Mouse (Mus musculus) Muller cell, postnatal 12 days (primary cell): ENCODE measurements around the gene Gm40460.
"Not testable (repeated sequence)": the region's sequence is repeated elsewhere in the genome, so short reads cannot be mapped to it uniquely, and the experiment has no call there.

Experiments
- DNase-seq: peaks from one replicate; pipeline ENCODE4 v3.0.0-alpha.2; 2015; ENCODE audit errors: inconsistent ontology term

The Gm40460 gene

DNA sequence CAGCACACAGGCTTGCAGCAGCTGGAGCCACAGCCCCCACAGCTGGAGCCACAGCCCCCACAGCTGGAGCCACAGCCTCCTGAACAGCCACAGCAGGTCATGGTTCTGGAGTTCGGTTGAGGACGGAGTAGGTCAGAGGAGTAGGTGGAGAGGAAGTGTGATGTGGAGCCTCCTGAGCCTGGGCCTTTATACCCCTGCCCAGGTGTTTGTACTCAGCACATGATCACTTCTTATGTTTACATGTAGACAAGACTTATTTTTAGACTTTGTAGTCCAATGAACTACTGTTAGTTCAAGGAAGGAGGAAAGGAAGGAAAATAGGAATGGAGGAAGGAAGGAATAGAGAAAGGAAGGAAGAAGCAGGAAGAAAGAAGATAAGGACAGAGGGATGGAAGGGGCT lies at the start of gene Gm40460:
TSS of gene Gm40460 (minus strand) at position 101 of the 400 bp plus-strand sequence.
- DNase-seq = no peak

DNA sequence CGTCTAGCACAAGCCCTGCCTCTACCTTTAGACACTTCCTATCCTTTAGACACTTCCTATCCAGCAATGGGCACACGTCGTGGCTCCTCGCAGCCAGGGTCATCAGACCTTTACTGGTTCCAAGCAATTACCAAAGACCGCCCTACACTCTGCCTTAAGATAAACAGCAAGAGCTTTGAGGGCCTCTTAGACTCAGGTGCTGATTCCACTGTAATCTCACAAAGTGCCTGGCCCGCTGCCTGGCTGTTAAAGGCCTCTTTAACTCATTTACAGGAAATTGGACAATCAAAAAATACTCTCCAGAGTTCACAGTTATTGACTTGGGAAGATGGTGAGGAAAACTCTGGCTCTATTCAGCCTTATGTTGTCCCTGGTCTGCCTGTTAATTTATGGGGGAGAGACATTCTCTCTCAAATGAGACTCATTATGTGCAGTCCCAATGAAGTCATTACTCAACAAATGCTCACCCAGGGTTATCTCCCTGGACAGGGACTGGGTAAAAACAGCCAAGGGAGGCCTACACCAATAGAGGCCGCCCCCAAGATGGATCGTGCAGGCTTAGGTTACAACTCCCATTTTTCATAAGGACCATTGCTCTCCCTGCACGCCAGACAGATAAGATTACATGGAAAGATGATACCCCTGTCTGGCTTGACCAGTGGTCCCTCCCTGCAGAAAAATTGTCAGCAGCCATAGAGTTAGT lies 45.2 kb upstream of the Gm40460 start:
- not testable (repeated sequence) for DNase-seq

- no peak for DNase-seq
These were observed 44.4 kb upstream of the Gm40460 start for GRCm38 (mm10) chr7:142285130-142285835.

DNA sequence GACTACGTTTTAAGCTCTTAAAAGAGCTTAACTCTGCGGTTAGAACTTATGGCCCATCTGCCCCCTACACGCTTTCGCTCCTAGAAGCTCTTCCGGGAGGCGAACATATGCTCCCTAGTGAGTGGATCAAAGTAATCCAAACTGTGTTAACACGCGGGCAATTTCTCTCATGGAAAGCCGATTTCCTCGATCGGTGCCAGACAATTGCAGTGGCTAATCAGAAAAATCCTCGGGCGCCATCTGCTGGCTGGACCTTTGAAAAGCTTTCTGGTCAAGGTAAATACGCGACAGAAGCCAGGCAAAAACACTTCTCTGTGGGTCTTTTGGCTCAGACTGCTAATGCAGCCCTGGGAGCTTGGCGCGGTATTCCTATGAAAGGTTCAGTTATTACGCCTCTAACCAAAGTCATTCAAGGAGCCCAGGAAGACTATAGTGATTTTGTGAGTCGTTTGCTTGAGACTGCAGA lies 43.8 kb upstream of the Gm40460 start:
- peak; percentile 90 for DNase-seq

- DNase-seq = peak; percentile 75
These were observed 43.2 kb upstream of the Gm40460 start for GRCm38 (mm10) chr7:142284023-142284591.

- DNase-seq = not testable (repeated sequence)
These were observed 42.0 kb upstream of the Gm40460 start for GRCm38 (mm10) chr7:142282847-142283246.

GRCm38 (mm10) chr7:142279291-142279690 lies 38.4 kb upstream of the Gm40460 start:
- not testable (repeated sequence) for DNase-seq

DNA sequence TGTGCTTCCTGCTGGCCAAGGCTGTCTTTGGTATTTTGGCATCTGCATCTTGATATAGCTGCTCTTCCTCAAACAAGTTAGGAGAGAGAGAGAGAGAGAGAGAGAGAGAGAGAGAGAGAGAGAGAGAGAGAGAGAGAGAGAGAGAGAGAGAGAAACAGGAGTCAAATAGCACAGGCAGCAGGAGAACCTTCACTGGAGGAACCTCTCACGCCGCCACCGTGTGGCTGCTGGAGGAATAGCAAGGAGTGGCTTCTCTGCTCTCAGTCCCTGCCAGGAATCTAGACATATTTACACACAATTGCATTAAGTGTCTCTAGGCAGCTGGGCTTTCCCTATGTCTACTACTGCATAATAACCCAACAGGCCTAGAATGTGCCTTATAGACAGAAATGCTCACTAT lies 37.3 kb upstream of the Gm40460 start:
- peak; percentile 34 for DNase-seq

DNA sequence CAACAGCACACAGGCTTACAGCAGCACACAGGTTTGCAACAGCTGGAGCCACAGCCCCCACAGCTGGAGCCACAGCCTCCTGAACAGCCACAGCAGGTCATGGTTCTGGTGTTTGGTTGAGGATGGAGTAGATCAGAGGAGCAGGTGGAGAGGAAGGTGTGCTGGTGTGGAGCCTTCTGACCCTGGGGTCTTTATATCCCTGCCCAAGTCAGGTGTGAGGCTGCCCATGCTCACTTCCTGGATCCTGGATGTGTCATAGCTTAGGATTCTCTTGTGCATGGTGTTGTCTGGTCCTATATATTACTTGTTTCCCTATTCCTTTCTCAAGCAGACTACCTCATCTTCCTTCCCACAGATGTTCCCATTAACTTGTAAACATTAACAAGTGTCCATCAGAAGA lies 33.4 kb upstream of the Gm40460 start, which contains the start of gene Gm4559:
TSS of gene Gm4559 (minus strand) at position 101 of the 400 bp plus-strand sequence.
- not testable (repeated sequence) for DNase-seq

GRCm38 (mm10) chr7:142258254-142258653 lies 17.4 kb upstream of the Gm40460 start, which contains the start of gene Gm2431:
Gene Gm2431 (minus strand): TSS chr7:142258354.
- not testable (repeated sequence) for DNase-seq

DNA sequence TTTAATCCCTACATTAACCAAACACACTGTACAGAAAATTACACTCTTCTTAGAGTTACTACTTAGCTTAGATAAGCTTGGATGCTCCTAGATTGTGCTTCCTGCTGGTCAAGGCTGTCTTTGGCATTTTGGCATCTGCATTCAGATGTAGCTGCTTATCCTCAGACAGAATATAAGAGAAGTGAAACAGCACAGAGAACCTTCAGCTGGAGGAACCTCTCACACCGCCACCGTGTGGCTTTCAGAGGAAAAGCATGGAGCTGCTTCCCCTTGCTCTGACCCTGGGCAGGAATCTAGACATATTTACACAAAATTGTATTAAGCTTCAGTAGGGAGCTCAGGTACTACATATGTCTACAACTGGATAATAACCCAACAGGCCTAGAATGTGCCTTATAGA lies 14.6 kb upstream of the Gm40460 start:
- peak; percentile 17 for DNase-seq

GRCm38 (mm10) chr7:142249824-142250223 lies 8.9 kb upstream of the Gm40460 start:
- peak; percentile 16 for DNase-seq

DNA sequence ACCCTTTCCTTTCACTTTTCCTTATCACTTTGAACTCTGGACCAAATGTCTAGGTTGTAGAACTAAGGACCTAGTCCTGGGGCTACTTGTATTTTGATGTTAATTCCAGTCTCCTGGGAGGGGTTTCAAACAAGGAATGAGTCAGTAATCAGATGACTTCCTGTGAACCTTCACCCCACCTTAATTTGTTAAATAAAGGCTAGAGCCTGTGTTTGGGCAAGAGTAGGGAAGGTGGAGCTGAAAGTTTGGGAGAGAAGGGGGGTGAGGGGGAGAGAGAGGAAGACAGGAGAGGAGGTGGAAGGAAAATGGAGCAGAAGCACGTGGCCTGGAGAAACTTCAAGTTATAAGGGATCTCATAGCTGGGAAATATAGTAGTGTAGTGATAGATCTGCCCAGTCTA lies 9.3 kb downstream of the Gm40460 start:
- DNase-seq = no peak

DNA sequence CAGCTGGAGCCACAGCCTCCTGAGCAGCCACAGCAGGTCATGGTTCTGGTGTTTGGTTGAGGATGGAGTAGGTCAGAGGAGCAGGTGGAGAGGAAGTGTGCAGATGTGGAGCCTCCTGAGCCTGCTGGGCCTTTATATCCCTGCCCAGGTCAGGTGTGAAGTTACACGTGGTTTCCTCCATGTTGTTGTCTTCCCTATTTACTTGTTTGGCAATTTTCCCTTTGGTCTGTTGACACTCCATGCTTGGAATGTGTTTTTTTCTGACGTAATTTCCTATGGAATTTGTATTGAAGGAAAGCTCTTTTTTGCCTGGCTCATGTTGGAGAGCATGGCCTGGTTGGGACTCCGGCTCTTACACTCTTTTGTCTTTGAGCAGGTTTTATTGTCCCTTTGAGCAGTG lies 11.0 kb downstream of the Gm40460 start, which contains the start of gene Krtap5-5:
TSS of gene Krtap5-5 (minus strand) at position 101 of the 400 bp plus-strand sequence.
- DNase-seq = not testable (repeated sequence)

GRCm38 (mm10) chr7:142224518-142224917 lies 16.4 kb downstream of the Gm40460 start:
- no peak for DNase-seq

DNA sequence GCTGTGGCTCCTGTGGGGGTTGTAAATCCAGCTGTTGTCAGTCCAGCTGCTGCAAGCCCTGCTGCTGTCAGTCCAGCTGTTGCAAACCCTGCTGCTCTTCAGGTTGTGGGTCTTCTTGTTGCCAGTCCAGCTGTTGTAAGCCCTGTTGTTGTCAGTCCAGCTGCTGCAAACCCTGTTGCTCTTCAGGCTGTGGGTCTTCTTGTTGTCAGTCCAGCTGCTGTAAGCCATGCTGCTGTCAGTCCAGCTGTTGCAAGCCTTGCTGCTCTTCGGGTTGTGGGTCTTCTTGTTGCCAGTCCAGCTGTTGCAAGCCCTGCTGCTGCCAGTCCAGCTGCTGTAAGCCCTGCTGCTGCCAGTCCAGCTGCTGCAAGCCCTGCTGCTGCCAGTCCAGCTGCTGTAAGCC lies 28.7 kb downstream of the Gm40460 start:
- DNase-seq = not testable (repeated sequence)

GRCm38 (mm10) chr7:142211559-142211958 lies 29.3 kb downstream of the Gm40460 start, which contains the start of gene Gm7579:
Gene Gm7579 (plus strand): TSS chr7:142211859.
- DNase-seq = no peak

DNA sequence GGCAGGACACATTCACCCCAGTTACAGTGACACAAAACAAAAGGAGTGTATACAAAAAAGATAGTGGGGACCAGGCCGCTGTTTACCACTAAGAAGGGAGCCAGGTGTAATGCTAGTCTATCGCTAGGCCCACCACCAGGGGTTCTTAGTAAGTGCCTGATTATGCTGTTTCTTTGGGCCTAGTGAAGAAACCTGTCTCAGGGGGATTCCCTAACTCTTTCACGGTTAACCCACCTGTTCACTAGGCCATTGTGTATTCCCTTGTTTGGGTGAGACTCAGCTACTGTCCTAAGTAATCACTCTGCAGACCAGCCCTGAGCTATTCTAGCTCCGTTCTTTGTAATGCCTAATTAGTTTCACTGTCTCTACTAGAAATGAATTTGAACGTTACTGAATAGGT lies 34.0 kb downstream of the Gm40460 start:
- not testable (repeated sequence) for DNase-seq

DNA sequence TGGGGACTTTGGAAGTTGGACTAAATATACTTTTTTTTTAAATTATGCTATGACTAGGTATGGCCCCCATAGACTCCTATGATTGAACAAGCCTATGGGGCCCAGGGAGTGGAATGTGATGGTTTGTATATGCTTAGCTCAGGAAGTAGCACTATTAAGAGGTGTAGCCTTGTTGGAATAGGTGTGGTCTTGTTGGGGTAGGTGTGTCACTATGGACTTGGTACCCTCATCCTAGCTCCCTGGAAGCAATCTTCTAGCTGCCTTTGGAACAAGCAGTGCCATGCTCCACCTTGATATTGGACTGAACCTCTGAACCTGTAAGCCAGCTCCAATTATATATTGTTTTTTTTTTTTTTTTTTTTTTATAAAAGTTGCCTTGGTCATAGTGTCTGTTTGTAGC lies 35.4 kb downstream of the Gm40460 start:
- DNase-seq = no peak

- no peak for DNase-seq
These were observed 39.8 kb downstream of the Gm40460 start, which contains the start of gene Krtap5-3 for GRCm38 (mm10) chr7:142201064-142201463. Gene Krtap5-3 (plus strand): TSS chr7:142201364.

- DNase-seq = no peak
These were observed 42.1 kb downstream of the Gm40460 start for GRCm38 (mm10) chr7:142198748-142199147.
